Mouse (Mus musculus): ENCODE measurements around the gene Cntnap2. TPM values are rescaled to one million over a fixed set of nuclear protein-coding genes. Genes with fewer than 3 reads are reported as not detected.
"Not testable (repeated sequence)": the region's sequence is repeated elsewhere in the genome, so short reads cannot be mapped to it uniquely, and the experiment has no call there.

Gene Cntnap2
- polyA plus RNA-seq, 1 experiment from 2014 or later: 0.48 TPM

GRCm38 (mm10) chr6:46205531-46205930, 1146.4 kb downstream of the Cntnap2 start:
- DNase-seq (ENCODE audit: low spot score): no peak

- DNase-seq (ENCODE audit: low spot score): no peak
Measured at GRCm38 (mm10) chr6:46232889-46233288, 1173.7 kb downstream of the Cntnap2 start.

- no peak for DNase-seq (ENCODE audit: low spot score)
Measured at GRCm38 (mm10) chr6:46240349-46240748, 1181.2 kb downstream of the Cntnap2 start.

- no peak for DNase-seq (ENCODE audit: low spot score)
Measured at GRCm38 (mm10) chr6:46263171-46263570, 1204.0 kb downstream of the Cntnap2 start.

DNA sequence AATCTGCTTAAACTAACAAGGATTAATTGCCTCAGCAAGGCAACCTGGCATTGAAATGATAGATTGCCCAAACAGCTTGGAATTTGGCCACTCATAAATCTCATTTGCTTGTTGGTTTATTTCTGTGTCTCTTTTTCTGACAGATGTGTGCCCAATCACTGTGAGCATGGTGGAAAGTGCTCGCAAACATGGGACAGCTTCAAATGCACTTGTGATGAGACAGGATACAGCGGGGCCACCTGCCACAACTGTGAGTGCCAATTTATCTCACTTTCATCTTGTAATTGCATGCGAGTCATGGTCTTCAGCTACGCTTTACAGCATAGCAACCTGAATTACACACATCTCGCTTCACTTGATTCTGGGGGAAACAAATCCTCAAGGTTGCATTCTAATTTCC, 1287.8 kb downstream of the Cntnap2 start:
- no peak for DNase-seq (ENCODE audit: low spot score)

DNA sequence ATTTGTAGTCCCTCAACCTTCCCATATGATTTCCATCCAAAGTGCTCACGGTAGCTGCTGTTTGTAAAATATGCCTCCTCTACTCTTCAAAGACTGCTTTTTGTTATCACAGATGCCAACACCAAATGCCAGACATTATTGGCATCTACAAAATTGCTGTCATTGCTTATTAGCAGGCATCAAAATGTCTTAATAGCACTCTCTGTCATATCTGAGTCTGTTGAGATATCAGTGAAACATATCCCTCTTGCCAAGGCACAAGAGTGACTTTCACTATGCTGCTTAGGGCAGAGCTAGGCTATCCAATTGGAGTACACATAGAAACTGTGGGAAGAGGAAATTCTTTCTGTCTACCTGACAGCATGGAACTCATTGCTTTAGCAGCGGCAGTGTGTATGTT, 1301.9 kb downstream of the Cntnap2 start:
- no peak for DNase-seq (ENCODE audit: low spot score)

GRCm38 (mm10) chr6:46362156-46362555, 1303.0 kb downstream of the Cntnap2 start:
- no peak for DNase-seq (ENCODE audit: low spot score)

DNA sequence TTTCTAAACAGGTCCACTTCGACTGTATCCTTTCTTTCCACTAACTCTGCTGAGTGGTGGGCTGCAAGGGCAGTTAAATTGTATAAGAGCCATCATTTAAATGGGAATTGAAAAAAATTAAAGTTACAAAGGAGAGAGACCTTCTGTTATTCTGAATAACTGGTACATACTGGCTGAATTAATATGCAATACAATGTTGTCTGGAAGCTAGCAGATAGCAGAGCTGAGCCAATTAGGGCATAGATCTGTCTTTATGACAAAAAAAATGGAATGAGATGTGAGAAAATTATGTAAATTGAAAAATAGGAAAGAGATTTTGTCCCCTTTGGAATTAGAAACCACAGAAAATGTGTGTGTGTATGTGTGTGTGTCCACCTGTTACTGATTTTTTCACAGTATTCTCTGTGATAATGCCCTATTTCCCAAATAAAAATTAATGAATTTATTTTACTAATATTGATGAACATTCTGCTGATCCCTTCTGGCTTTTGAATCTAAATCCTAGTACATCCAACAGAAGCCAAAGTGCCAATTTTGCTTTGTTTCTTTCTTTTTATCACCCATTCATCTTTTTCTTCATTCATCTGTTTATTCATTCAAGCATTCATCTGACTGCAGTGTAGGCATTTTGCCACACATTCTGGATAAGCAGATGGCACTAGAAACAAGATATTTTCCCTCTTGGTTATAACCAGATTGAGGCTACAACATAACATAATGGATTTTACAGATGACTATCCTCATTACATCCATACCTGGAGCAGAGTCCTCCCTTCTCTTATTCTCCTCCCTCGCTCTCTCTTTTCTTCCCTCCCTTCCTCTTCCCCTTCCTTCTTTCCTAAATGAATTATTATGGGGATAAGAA, 1339.8 kb downstream of the Cntnap2 start:
- no peak for DNase-seq (ENCODE audit: low spot score)

- no peak for DNase-seq (ENCODE audit: low spot score)
Measured at GRCm38 (mm10) chr6:46414154-46414553, 1355.0 kb downstream of the Cntnap2 start.

GRCm38 (mm10) chr6:46414562-46414961, 1355.4 kb downstream of the Cntnap2 start:
- no peak for DNase-seq (ENCODE audit: low spot score)

DNA sequence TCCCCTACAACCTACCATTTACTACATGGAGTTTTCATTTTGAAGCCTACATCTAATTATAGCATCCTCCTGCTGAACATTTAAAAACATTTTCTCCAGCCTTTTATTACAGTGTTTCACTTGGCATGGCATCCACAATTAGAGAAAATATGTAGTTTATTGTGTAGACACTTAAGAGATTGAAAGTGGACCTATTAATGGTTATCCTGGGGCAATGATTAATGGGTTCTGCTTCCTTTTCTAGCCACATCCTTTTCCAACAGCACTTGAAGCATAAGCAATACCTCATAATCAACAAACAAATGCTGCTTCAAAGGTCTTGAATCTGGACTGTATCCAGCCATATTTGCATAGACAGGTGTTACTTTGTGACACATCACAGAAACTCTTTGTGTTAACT, 1360.7 kb downstream of the Cntnap2 start:
- no peak for DNase-seq (ENCODE audit: low spot score)

DNA sequence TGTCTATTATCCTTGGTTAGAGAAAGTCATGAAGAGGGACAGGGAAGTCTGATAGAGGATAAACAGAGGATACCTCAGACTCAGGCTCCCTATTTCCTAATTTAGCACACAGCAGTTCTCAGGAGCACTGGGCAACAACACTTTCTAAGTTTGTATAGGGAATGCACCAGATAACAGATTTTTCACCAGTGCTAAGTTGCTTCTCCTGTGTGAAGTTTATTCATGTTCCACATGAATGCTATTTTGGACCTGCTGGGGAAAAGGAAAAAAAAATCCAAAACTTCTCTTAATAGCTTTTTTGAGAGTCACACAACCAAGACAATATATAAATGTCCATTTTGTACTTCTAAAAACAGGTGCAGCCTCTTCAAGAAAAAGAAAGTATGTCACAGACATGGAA, 1361.2 kb downstream of the Cntnap2 start:
- no peak for DNase-seq (ENCODE audit: low spot score)

GRCm38 (mm10) chr6:46428231-46428630, 1369.1 kb downstream of the Cntnap2 start:
- no peak for DNase-seq (ENCODE audit: low spot score)

DNA sequence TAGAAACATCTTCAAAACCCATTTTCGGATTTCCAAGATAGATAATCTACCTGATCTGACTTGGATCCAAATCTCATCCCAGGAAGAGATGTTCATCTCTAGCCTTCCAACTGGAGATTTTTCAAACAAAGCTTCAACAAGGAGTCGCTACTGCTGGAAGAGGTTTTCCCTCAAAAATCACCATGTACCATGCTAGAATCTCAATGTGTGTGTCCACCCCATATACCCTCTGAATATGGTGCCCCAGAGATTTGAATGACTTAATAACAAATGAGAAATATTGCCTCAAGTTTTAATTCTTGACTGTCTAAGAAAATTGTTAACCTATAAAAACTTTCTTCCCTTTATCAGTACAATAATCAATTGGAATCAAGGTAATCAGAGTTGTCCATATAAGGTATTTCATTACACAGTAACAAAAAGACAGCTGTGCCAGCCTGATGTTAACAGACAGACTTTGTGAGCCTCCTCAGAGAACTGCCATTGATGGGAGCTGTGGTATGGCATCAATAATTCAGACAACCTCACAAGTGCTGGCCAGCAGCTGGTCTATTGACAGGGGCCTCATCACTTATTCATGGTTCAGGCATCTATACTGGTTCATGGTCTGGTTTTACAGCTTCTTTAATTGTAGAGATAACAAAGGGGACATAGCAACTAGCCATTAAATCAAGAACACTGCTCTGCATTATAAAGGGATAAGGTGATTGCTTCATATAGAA, 1391.9 kb downstream of the Cntnap2 start:
- DNase-seq (ENCODE audit: low spot score): no peak

DNA sequence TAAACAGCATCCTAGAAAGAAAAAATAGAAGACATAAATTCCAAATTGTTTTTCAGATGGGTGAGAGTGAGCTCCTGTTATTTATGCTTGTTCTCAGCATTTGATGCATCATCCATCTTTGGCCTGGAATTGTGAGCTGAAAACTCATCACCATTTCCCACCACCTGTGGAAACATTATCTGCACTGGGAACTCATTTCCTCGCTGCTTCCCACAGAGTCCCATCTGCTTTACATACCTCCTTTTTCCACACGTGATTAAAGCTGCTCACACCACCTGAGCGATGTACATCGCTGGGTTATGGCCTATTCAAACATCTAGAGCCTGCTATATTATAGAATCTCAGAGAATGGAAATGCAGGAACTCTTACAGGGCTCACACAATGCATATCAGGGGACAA, 1413.5 kb downstream of the Cntnap2 start:
- DNase-seq (ENCODE audit: low spot score): no peak

GRCm38 (mm10) chr6:46484392-46484791, 1425.2 kb downstream of the Cntnap2 start:
- DNase-seq (ENCODE audit: low spot score): no peak

DNA sequence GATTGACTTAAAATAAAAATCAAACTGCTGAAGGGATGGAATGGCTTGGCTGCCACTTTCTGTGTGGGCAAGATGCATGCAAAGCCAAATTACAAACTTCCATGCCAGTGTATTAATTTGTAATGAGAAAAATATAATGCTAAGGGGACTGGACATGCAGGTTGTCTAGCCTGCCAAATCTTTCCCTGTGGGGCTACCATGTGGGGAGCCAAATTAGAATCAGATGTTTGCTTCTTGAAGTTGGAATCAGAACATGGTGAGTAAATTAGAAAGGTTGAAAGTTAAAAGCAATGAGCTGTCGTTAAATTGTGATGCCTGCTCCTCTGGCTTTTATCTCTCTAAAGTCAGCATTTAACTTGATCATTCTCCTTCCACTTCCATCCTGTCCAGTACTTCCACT, 1443.6 kb downstream of the Cntnap2 start:
- no peak for DNase-seq (ENCODE audit: low spot score)

GRCm38 (mm10) chr6:46512841-46513240, 1453.7 kb downstream of the Cntnap2 start:
- no peak for DNase-seq (ENCODE audit: low spot score)

GRCm38 (mm10) chr6:46537586-46537985, 1478.4 kb downstream of the Cntnap2 start:
- not testable (repeated sequence) for DNase-seq (ENCODE audit: low spot score)

- DNase-seq (ENCODE audit: low spot score): no peak
Measured at GRCm38 (mm10) chr6:46563470-46563869, 1504.3 kb downstream of the Cntnap2 start.

- DNase-seq (ENCODE audit: low spot score): no peak
Measured at GRCm38 (mm10) chr6:46575055-46575454, 1515.9 kb downstream of the Cntnap2 start.

DNA sequence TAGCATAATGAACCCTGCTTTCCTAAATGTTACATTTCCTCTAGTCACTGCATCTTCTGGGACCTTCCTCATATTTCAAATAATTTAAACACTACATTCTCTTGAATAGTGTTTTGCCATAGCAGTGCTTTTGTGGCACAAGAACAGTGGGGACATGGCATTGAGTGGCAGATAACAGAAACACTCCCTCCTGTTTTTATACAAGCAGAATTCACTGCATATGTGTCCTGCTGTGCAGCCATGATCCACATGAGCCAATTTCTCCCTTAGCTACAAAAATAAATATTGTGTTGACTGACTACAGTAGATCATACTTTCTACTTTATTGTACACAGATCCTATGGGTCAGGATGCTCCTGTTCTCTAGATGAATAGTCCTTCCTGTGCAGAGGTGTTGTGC, 1553.2 kb downstream of the Cntnap2 start:
- DNase-seq (ENCODE audit: low spot score): no peak

DNA sequence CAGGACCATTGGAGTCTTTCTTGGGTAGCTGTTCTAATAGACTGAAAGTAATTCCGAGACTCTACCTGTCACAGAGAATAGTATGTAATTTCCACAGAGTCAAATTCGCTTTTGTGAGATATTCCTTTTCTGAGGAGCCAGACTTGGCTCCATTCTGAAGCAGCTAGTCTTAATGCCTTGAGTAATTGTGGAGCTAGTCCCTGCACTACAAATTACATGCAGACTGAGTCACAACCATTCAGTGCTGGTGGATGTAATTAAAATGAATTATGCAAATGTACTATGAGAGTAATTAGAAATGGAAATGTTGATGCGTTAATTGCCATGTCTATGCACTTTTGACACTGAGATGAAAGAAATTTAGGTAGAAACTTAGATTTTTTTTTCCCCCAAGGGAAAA, 1553.7 kb downstream of the Cntnap2 start:
- no peak for DNase-seq (ENCODE audit: low spot score)

Measured in thymus, postnatal 0 days (tissue).